Mouse (Mus musculus) right cerebral cortex, postnatal 10 days (tissue): ENCODE measurements at regions not wholly inside any gene's neighbourhood (a gene's known extent, or its start where the extent isn't known, plus 50 kb on each side); places are given as distances from the start of the nearest gene placed in this dataset.

Source experiments
- DNase-seq, 2 experiments: peaks; one replicate each; pipeline ENCODE4 v3.0.0; 2021; ENCODE audit warnings: low spot score in 2 of 2

GRCm38 (mm10) chr9:50395543-50395942, 50.8 kb upstream of the Rpl10-ps3 start:
- DNase-seq, result no peak

- DNase-seq, result no peak
Measured at GRCm38 (mm10) chr9:50396051-50396450, 51.3 kb upstream of the Rpl10-ps3 start.

GRCm38 (mm10) chr9:50408396-50408795, 63.6 kb upstream of the Rpl10-ps3 start:
- DNase-seq, result no peak

- DNase-seq, result no peak
Measured at GRCm38 (mm10) chr9:50408845-50409244, 64.1 kb upstream of the Rpl10-ps3 start.

GRCm38 (mm10) chr9:50412986-50413385, 68.2 kb upstream of the Rpl10-ps3 start:
- no peak for DNase-seq

- DNase-seq, result no peak
Measured at GRCm38 (mm10) chr9:50413514-50414335, 69.0 kb upstream of the Rpl10-ps3 start.

- DNase-seq, result peak in 1 of 2 experiments; percentile 46
Measured at GRCm38 (mm10) chr9:50414796-50415340, 70.1 kb upstream of the Rpl10-ps3 start.

- no peak for DNase-seq
Measured at GRCm38 (mm10) chr9:50416677-50417076, 71.9 kb upstream of the Rpl10-ps3 start.

- no peak for DNase-seq
Measured at GRCm38 (mm10) chr9:50421061-50421460, 73.3 kb upstream of the Plet1 start.

- DNase-seq, result no peak
Measured at GRCm38 (mm10) chr9:50421572-50422285, 72.6 kb upstream of the Plet1 start.

- no peak for DNase-seq
Measured at GRCm38 (mm10) chr9:50425866-50426495, 68.3 kb upstream of the Plet1 start.

- no peak for DNase-seq
Measured at GRCm38 (mm10) chr9:50430147-50430546, 64.2 kb upstream of the Plet1 start.

- no peak for DNase-seq
Measured at GRCm38 (mm10) chr9:50433525-50433924, 60.8 kb upstream of the Plet1 start.

GRCm38 (mm10) chr9:50433978-50434377, 60.3 kb upstream of the Plet1 start:
- DNase-seq, result no peak

- DNase-seq, result peak; percentile 87 to 92
Measured at GRCm38 (mm10) chr9:50437830-50438722, 56.2 kb upstream of the Plet1 start.

GRCm38 (mm10) chr9:50438738-50439137, 55.6 kb upstream of the Plet1 start:
- no peak for DNase-seq

- no peak for DNase-seq
Measured at GRCm38 (mm10) chr9:50440222-50440621, 54.1 kb upstream of the Plet1 start.

- DNase-seq, result peak; percentile 66 to 73
Measured at GRCm38 (mm10) chr9:50440689-50441088, 53.6 kb upstream of the Plet1 start.

GRCm38 (mm10) chr9:50443708-50444463, 50.4 kb upstream of the Plet1 start:
- peak; percentile 74 to 85 for DNase-seq
